Mouse (Mus musculus): Measurements from ENCODE around the gene Dhrs9. TPM values are rescaled to one million over a fixed set of nuclear protein-coding genes. Genes with fewer than 3 reads are reported as not detected.
A peak's percentile ranks its signal among the peaks of the same experiment; 100 is the strongest.
"Not testable (repeated sequence)": the region's sequence is repeated elsewhere in the genome, so short reads cannot be mapped to it uniquely, and the experiment has no call there.

Gene Dhrs9
- polyA plus RNA-seq (2012; rRNA removed), result 0.18 and 0.19 TPM in 2 replicates

DNA sequence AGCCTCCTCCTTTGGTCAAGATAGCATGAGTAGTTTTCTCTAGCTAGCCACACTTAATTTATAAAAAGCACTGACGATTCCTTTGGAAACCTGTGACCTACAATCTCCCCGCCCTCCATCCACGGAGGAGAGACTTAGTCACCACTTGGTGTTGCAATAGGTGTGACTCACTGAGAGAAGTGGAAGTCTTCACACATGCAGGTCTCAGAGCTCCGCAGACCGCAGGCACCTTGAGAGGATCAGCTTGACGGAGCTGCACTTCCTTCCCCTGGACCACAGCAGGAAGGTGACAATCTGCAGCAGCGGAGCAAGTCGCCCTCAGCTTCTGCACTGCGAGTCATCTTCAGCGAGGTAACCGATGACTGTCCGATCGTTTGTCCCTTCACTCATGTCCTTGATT lies at the start of gene Dhrs9:
Dhrs9 (plus strand) TSS at position 165 of the 400 bp plus-strand sequence.
- DNase-seq (ENCODE audit: extremely low spot score in 1 of 2, low spot score in 1 of 2), result peak; percentile 5 to 32

DNA sequence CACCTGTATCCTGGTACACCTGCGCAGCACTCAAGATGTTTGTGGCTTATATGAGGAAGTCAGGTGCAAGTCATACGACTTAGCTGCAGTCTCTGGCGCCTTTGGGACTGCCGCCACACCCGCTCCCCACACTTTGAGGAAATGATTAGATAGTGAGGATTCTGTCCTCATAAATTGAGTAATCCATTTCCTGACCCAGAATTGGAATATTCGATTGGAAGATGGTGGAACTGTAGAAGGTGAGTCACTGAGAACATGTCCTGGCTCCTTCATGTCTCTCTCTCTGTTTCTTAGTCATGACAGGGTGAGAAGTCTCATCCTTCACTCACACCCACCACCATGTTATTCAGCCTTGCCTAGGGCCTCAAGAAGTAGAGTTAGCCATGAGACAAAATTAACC lies 48.7 kb upstream of the Dhrs9 start:
- not testable (repeated sequence) for DNase-seq (ENCODE audit: extremely low spot score in 1 of 2, low spot score in 1 of 2)

DNA sequence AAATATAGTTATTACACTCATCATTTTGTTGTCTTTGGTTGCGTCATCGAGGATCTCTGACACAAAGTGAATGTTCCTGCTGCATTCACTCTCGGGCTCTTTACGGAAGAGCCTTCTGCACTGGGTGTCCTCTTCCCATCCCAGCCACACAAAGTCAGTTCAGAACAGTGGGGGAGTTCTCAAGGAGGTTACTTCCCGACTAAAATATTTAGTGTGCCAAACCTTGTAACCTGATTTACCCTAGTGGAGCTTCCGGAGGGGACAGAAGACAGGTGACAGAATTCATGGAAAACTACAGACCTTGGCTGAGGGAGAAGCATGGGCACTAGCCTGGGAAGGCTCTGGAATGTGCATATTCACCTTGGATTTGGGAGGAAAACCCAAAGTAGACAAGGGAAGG lies 38.7 kb upstream of the Dhrs9 start:
- DNase-seq (ENCODE audit: extremely low spot score in 1 of 2, low spot score in 1 of 2), result no peak

- no peak for DNase-seq (ENCODE audit: extremely low spot score in 1 of 2, low spot score in 1 of 2)
Observed at GRCm38 (mm10) chr2:69342496-69343221, 37.6 kb upstream of the Dhrs9 start, which contains the start of gene Abcb11. Gene Abcb11, minus strand, starts transcription at chr2:69342616.

GRCm38 (mm10) chr2:69355402-69355801 lies 24.8 kb upstream of the Dhrs9 start:
- DNase-seq (ENCODE audit: extremely low spot score in 1 of 2, low spot score in 1 of 2), result not testable (repeated sequence)

DNA sequence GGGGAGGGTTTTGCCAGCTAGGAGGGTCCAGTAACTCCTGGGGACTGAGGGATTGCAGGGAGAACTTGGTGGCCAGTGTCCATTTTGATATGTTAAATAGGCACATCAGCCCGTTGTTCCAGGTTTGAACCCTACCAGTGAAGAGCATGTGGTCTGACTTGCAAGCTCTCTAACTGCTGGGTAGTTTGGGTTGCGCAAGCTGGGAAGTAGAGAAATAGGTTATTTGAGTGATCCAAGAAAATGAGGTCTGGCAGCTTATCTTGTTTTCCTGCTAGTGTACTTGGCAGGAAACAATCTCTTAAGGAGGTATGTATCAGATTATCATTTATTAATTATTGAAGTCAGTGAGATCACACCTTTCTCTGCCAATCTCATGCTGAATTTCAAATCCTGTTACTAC lies 15.4 kb upstream of the Dhrs9 start:
- no peak for DNase-seq (ENCODE audit: extremely low spot score in 1 of 2, low spot score in 1 of 2)

DNA sequence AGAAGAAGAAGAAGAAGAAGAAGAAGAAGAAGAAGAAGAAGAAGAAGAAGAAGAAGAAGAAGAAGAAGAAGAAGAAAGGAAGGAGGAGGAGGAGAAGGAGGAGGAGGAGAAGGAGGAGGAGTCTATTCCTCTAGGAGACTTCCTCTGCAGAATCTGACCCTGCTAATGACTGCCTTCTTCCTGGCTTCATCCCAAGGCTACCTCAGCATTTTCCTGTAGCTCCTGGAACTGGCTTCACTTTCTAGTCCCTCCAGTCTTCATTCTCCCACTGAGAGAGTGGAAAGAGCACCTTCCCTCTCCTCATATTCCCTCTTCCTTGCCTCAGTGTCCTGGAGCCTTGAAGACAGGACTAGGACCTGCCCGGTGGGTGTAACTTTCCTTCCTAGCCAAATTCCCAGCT lies 15.0 kb upstream of the Dhrs9 start:
- DNase-seq (ENCODE audit: extremely low spot score in 1 of 2, low spot score in 1 of 2), result no peak

- no peak for DNase-seq (ENCODE audit: extremely low spot score in 1 of 2, low spot score in 1 of 2)
Observed at GRCm38 (mm10) chr2:69376780-69377179, 3.5 kb upstream of the Dhrs9 start.

DNA sequence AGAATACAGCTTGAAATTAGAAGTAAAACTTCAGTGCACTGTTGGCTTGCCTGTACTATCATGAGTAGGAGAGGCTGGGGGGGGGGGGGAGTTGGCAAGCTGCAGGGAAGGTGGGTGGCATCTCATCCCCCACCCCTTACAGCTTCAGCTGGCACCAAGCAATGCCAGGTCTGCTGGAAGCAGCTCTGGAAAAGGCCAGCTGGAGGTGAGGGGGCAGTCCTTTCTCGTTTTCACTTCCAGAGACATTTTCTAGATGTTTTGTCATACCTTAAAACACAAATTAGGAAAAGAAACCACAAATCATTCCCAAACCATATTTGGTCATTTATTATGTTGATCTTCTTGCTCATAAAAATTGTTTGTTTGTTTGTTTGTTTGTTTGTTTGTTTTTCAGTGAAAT lies 444 bp upstream of the Dhrs9 start:
- peak in 1 of 2 experiments; percentile 11 for DNase-seq (ENCODE audit: extremely low spot score in 1 of 2, low spot score in 1 of 2)

DNA sequence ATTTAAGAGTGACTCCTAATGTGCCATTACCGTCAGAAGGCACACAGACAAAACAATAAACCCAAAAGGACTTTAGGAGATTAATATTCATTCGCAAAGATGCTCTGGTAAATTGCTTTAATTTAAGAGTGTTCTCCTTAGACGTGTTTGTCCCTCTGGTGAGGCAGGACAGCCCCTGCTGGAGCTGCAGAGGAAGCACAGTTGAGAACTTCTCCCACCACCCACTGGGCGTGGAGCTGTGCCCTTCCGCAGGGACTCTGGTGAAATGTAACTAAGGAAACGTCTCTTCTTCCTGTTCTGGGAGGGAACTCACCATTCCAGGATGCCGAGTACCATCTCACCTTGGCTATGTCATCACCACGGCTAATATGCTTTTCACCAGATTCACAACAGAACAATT lies 1.5 kb downstream of the Dhrs9 start:
- no peak for DNase-seq (ENCODE audit: extremely low spot score in 1 of 2, low spot score in 1 of 2)

GRCm38 (mm10) chr2:69382838-69383237 lies 2.6 kb downstream of the Dhrs9 start:
- no peak for DNase-seq (ENCODE audit: extremely low spot score in 1 of 2, low spot score in 1 of 2)

DNA sequence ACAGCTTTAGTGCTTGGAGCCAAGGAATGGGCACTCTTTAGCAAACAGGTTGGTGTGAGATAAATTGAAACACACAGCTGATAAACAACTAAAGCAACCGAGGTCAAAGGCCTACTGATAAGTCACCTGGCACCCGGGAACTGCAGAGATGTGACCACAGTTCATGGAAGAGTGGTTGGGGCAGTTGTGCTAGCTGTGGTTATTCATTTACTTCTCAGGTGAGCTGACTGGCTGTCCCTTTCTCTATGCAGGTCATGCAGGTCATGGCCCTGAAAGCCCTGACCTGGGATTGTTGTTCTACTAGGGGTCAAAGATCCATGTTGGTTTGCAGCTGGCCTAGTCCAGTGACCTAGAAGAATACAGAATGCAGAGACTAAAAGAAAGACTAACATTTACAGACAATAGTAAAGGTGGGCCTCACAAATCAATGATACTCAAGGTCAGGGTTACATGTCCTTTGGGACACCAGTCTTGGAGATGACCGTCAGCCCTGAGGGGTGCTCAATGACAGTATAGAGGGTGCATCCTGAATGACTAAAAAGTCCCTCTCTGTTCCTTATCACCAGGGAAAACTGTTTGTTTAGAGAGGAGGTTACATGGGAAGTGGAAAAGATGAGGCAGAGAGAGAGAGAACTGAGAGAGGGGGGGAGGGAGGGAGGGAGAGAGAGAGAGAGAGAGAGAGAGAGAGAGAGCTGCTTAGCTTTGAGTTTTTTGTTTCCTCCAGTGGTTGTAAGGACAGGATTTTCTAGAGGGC lies 6.0 kb downstream of the Dhrs9 start:
- no peak for DNase-seq (ENCODE audit: extremely low spot score in 1 of 2, low spot score in 1 of 2)

DNA sequence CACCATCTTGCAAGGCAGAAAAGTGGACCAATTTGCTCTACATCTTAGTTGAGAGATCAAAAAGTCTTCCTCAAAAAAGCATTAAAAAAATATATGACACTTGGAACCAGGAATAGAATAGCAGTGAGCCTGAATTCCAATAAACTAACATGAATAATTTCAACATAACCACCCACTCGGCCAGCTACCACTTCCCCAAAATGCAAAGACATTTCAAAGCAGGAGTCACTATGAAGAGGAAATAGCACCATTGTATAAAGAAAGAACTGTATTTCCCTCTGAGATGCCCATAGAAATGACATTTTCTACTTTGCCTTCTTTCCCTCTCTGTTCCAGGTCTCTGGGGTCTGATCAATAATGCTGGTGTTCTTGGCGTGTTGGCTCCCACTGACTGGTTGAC lies 13.7 kb downstream of the Dhrs9 start:
- no peak for DNase-seq (ENCODE audit: extremely low spot score in 1 of 2, low spot score in 1 of 2)

- DNase-seq (ENCODE audit: extremely low spot score in 1 of 2, low spot score in 1 of 2), result no peak
Observed at GRCm38 (mm10) chr2:69395597-69396248, 15.5 kb downstream of the Dhrs9 start.

- no peak for DNase-seq (ENCODE audit: extremely low spot score in 1 of 2, low spot score in 1 of 2)
Observed at GRCm38 (mm10) chr2:69396760-69397435, 16.7 kb downstream of the Dhrs9 start.

GRCm38 (mm10) chr2:69400866-69401604 lies 20.8 kb downstream of the Dhrs9 start:
- peak; percentile 1 to 52 for DNase-seq (ENCODE audit: extremely low spot score in 1 of 2, low spot score in 1 of 2)

DNA sequence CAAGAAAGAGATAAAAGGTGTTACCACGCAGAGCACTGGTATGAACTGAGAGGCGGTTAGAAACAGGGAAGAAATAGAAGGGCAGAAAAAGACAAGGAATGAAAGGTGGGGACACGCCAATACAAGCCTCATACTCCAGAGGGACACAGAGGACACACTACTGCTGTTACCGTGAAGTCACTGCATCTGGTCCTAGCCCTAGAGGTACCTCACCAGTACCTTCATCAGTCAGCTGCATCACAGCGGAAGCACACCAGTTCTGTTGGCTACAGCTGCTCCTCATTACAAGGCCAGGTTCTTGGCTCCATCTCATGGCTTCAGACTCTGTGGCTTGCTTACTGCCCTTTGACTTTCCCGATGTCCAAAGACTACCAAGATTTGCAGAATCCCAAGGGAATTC lies 21.6 kb downstream of the Dhrs9 start:
- no peak for DNase-seq (ENCODE audit: extremely low spot score in 1 of 2, low spot score in 1 of 2)

- DNase-seq (ENCODE audit: extremely low spot score in 1 of 2, low spot score in 1 of 2), result peak in 1 of 2 experiments; percentile 12
Observed at GRCm38 (mm10) chr2:69402309-69402708, 22.1 kb downstream of the Dhrs9 start.

DNA sequence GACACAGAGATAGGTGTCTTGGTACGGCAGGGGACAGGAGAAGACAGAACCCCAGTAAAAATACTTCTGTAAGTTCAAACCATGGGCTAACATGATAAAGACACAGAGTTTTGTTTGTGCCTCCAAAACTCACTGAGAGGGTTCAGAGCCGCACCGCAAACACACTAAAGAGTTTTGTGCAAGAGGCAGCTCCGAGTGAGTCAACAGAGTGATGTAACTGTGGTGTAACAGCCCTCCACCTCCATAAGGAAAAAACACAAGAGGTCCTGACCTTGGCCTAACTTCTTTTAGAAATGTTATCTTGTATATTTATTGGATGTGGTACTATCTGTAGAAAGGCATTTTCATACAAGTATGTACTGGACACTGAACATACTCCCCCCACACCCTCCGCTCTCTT lies 25.4 kb downstream of the Dhrs9 start:
- DNase-seq (ENCODE audit: extremely low spot score in 1 of 2, low spot score in 1 of 2), result no peak

- no peak for DNase-seq (ENCODE audit: extremely low spot score in 1 of 2, low spot score in 1 of 2)
Observed at GRCm38 (mm10) chr2:69414539-69414938, 34.3 kb downstream of the Dhrs9 start.

Measured in frontal cortex, adult 2 months (tissue).